Mouse (Mus musculus): ENCODE results near the gene Usp10. TPM values are rescaled to one million over a fixed set of nuclear protein-coding genes. Genes with fewer than 3 reads are reported as not detected.
A peak's percentile ranks its signal among the peaks of the same experiment; 100 is the strongest.

The Usp10 gene
- polyA plus RNA-seq, 1 experiment from 2014 or later, result 126 TPM

GRCm38 (mm10) chr8:119944096-119944811, 34.1 kb downstream of the Usp10 start:
- WGBS, result 63% methylated on average over 9 of the region's 9 CpGs
- no peak overlapping the region for H3K27ac ChIP-seq
- peak; percentile 23 for ATAC-seq (ENCODE audit: low FRiP score)

DNA sequence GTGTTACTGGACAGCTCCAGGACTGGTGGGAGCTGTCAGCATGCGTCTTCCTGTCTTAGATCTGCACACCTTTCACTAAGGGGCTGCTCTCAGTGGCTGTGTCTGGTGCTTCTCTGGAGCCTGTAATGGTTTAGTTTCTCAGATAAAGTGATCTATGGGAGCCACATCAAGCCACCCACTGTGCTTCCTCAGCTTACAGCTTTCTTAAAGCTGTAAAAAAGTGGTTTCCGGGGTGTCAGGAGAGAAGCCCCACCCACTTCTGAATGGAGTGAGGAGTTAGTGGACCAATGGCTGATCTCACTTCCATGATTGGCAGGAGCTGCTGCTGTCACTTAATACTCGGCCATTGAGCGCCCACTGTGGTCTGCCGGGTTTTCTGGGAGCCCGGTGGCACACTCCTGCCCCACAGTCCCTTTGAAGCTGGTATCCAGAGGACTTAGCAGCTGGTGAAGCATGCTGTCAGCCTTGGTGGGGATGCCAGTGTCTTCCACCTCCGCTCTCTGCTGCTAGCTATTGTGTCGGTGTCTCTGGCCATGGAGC, 36.2 kb downstream of the Usp10 start:
- Histone ChIP-seq H3K4me3 (no peak overlapping the region), H3K36me3 (peaks cover 83% of the 10 kb centered on the region), H3K27me3 (no peaks in the 10 kb centered on the region), H3K9me3 (no peaks in the 10 kb centered on the region), H3K27ac (no peak overlapping the region), H3K4me1 (replicated peaks) (peaks cover 20% of the 10 kb centered on the region), H3K9ac (no peak overlapping the region), H3K4me2 (no peak overlapping the region)
- 81% methylated on average over 8 of the region's 8 CpGs for WGBS
- no peak for ATAC-seq (ENCODE audit: low FRiP score)

More at GRCm38 (mm10) chr8:119944096-119944811, 34.1 kb downstream of the Usp10 start:
- H3K4me2 ChIP-seq, result no peak overlapping the region
- H3K36me3 ChIP-seq, result peaks cover 70% of the 10 kb centered on the region
- peaks cover 25% of the 10 kb centered on the region for H3K4me1 ChIP-seq (replicated peaks)
- H3K9ac ChIP-seq, result no peak overlapping the region
- H3K9me3 ChIP-seq, result no peaks in the 10 kb centered on the region
- H3K4me3 ChIP-seq, result no peak overlapping the region
- H3K27me3 ChIP-seq, result no peaks in the 10 kb centered on the region

DNA sequence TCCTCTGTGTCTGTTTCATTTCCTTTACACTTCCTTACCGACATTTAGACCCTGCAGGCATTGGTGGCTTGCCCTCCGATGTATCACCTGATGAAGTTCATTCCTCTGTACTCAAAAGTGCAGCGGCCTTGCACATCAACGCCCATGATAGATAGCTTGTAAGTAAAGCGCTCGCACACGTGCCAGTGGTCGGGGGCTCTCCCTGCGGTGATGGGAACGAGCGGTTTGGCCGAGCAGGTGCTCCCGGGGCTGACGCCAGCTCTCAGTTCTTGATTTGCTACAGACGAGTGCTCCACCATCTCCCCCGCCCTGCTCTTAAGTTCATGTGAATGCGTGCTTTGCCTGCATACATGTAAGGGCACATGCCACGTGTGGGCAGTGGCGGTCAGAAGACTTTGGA, 37.5 kb downstream of the Usp10 start:
- Histone ChIP-seq H3K27ac (no peak overlapping the region), H3K4me2 (no peak overlapping the region), H3K9ac (no peak overlapping the region), H3K4me1 (replicated peaks) (peaks cover 20% of the 10 kb centered on the region), H3K27me3 (no peaks in the 10 kb centered on the region), H3K4me3 (no peak overlapping the region), H3K36me3 (peaks cover 83% of the 10 kb centered on the region), H3K9me3 (no peaks in the 10 kb centered on the region)
- whole genome bisulfite sequencing, result 85% methylated on average over 19 of the region's 19 CpGs
- no peak for ATAC-seq (ENCODE audit: low FRiP score)

GRCm38 (mm10) chr8:119948340-119948739, 38.2 kb downstream of the Usp10 start:
- Histone ChIP-seq H3K4me2 (no peak overlapping the region), H3K9me3 (no peaks in the 10 kb centered on the region), H3K9ac (no peak overlapping the region), H3K4me1 (replicated peaks) (peaks cover 20% of the 10 kb centered on the region), H3K4me3 (no peak overlapping the region), H3K27me3 (no peaks in the 10 kb centered on the region), H3K36me3 (peaks cover 84% of the 10 kb centered on the region), H3K27ac (no peak overlapping the region)
- WGBS, result 81% methylated on average over 15 of the region's 15 CpGs
- ATAC-seq (ENCODE audit: low FRiP score), result no peak

DNA sequence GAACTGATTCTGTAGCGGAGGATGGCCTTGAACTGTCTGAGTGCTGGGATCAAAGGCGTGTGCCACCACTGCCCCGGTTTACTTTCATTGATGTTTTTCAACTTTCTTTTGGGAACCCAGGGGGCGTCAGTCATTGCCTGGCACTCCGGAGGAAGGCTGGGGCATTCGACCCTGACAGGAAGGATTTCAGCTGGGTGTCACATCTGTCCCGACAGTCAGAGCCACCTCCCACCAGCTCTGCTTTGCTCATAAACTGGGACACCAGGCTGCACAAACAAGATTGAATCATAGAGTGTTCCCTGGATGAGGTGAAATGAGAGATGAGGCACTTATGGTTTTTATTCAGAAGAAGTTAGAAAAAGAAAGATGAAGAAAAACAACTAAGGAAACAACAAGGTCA, 42.1 kb downstream of the Usp10 start:
- Histone ChIP-seq H3K9me3 (no peaks in the 10 kb centered on the region), H3K4me2 (no peak overlapping the region), H3K27ac (no peak overlapping the region), H3K36me3 (peaks cover 96% of the 10 kb centered on the region), H3K9ac (no peak overlapping the region), H3K4me1 (replicated peaks) (peaks cover 14% of the 10 kb centered on the region), H3K4me3 (no peak overlapping the region), H3K27me3 (no peaks in the 10 kb centered on the region)
- no peak for ATAC-seq (ENCODE audit: low FRiP score)
- 77% methylated on average over 7 of the region's 7 CpGs for WGBS

DNA sequence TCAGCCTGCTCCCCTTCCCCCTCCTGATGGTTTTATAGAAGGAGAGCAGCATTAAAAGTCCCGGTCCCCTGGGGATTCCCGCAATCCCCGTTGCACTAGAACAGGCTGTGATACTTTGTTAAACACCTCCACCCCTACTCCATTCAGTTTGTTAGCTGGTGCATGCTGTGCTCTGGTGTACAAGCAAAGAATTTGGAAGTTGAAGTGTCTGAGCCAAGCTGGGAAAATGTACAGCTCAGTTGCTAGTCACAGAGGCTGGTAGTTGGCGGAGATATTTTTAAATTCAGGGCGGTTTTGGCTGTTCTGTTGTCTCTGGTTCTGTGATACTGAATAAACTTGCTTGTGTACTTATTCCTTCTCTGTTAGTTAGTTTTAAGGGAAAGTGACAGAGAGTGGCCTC, 42.6 kb downstream of the Usp10 start:
- Histone ChIP-seq H3K4me3 (no peak overlapping the region), H3K27me3 (no peaks in the 10 kb centered on the region), H3K9ac (no peak overlapping the region), H3K9me3 (no peaks in the 10 kb centered on the region), H3K27ac (no peak overlapping the region), H3K36me3 (peaks cover 96% of the 10 kb centered on the region), H3K4me1 (replicated peaks) (peaks cover 12% of the 10 kb centered on the region), H3K4me2 (no peak overlapping the region)
- WGBS, result 70% methylated on average over 5 of the region's 5 CpGs
- ATAC-seq (ENCODE audit: low FRiP score), result no peak

DNA sequence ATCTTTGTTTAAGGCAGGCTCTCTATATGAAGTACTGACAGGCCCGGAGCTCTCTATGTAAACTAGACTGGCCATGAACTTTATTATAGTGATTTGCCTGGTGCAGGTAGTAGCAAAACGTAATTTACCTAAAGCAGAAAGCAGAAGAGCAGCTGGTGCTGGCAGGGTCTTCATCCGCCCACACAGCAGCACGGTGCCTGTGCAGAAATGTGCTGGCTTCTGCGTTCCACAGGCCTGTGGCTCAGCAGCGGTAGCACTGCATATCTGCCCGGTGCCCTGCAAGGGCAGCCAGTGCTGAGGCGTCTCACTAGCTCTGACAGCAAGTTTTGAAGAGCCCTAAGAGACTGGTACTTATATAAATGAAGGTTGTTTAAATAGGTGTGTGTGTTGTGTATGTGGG, 45.2 kb downstream of the Usp10 start:
- Histone ChIP-seq H3K27me3 (no peaks in the 10 kb centered on the region), H3K4me3 (no peak overlapping the region), H3K4me2 (no peak overlapping the region), H3K36me3 (peaks cover 86% of the 10 kb centered on the region), H3K9me3 (no peaks in the 10 kb centered on the region), H3K9ac (no peak overlapping the region), H3K27ac (no peak overlapping the region), H3K4me1 (replicated peaks) (peaks cover 2% of the 10 kb centered on the region; the same call in 1 of the 2 replicates)
- no peak for ATAC-seq (ENCODE audit: low FRiP score)
- 96% methylated on average over 8 of the region's 8 CpGs for WGBS

DNA sequence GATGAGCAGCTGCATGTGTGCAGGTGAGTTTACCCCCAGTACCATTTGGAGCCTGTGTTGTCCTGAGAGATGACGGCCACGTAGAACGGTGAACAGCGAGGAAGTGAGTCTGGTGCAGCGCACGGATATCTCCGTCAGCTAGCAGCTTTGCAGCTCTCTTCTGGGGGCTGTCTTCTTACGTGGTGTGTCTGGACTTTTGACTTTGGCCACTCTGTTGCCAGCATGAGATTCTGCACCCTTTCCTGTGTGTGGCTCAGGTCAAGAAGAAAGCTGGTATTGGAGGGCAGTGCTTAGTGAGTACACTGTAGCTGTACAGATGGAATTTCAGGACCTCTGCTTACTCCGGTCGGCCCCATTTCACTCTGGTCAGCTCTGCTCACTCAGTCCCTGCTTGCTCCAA, 47.9 kb downstream of the Usp10 start:
- Histone ChIP-seq H3K4me2 (no peak overlapping the region), H3K9me3 (no peaks in the 10 kb centered on the region), H3K4me1 (replicated peaks) (peaks cover 9% of the 10 kb centered on the region), H3K9ac (no peak overlapping the region), H3K36me3 (peaks cover 58% of the 10 kb centered on the region), H3K27me3 (no peaks in the 10 kb centered on the region), H3K27ac (no peak overlapping the region), H3K4me3 (no peak overlapping the region)
- no peak for ATAC-seq (ENCODE audit: low FRiP score)
- 96% methylated on average over 10 of the region's 10 CpGs for WGBS

DNA sequence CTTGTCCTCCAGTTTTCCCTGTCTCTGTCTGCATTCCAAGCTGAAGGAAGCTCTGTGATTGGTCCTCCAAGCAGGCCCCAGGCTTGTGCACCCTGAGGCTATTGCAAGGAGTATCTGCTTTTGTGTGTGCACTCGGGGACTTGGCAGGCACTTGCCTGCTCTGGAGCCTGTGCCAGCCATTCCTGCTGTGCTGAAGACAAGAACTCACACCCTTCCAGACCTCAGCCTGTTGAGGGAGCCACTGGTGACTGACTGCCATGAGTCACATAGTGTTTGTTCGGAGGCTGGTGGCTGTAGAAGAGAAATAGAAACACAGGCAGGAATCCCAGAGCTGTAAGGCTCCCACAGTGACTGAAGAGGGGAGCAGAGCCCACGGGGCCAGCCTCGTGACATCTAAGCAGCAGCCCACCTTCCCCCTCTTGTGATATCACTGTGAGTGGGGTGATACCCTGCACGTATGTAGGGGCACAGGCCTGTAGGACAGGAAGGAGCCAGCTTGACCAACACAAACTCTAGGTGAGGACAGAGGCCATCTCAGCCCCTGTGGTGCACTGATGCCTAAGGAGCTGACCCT, 50.5 kb downstream of the Usp10 start:
- Histone ChIP-seq H3K36me3 (peaks cover 33% of the 10 kb centered on the region), H3K27me3 (no peaks in the 10 kb centered on the region), H3K27ac (peak overlapping the region; percentile 45), H3K9me3 (no peaks in the 10 kb centered on the region), H3K9ac (no peak overlapping the region), H3K4me1 (replicated peaks) (peaks cover 9% of the 10 kb centered on the region), H3K4me3 (no peak overlapping the region), H3K4me2 (no peak overlapping the region)
- WGBS, result 55% methylated on average over 5 of the region's 5 CpGs
- ATAC-seq (ENCODE audit: low FRiP score), result peak; percentile 57

GRCm38 (mm10) chr8:119964859-119965258, 54.7 kb downstream of the Usp10 start:
- H3K27ac ChIP-seq, result no peak overlapping the region
- ATAC-seq (ENCODE audit: low FRiP score), result no peak
- no peaks in the 10 kb centered on the region for H3K36me3 ChIP-seq
- WGBS, result 85% methylated on average over 4 of the region's 4 CpGs
- H3K4me1 ChIP-seq (replicated peaks), result peaks cover 9% of the 10 kb centered on the region
- no peak overlapping the region for H3K4me2 ChIP-seq
- no peaks in the 10 kb centered on the region for H3K9me3 ChIP-seq
- H3K27me3 ChIP-seq, result no peaks in the 10 kb centered on the region
- no peak overlapping the region for H3K9ac ChIP-seq
- no peak overlapping the region for H3K4me3 ChIP-seq

DNA sequence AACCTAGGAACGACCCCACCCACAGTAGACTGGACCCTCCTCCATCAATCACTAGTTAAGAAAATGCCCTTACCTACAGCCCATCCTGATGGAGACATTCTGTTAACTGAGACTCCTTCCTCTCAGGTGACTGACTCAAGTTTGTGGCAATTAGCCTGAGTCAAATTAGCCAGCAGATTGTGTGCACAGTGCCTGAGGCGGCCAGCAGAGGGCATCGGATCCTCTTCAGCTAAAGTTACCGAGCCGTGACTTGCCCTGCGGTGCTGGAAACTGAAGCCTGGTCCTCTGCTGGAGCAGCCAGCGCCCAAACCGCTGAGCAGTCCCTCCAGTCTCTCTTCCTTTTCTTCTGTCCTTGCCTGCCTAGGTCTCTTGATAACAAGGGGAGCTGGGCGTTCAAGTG, 57.3 kb downstream of the Usp10 start:
- 87% methylated on average over 9 of the region's 9 CpGs for WGBS
- H3K4me1 ChIP-seq (replicated peaks), result no peaks in the 10 kb centered on the region
- H3K27me3 ChIP-seq, result no peaks in the 10 kb centered on the region
- H3K36me3 ChIP-seq, result no peaks in the 10 kb centered on the region
- no peaks in the 10 kb centered on the region for H3K9me3 ChIP-seq
- H3K27ac ChIP-seq, result no peak overlapping the region
- no peak overlapping the region for H3K9ac ChIP-seq
- no peak overlapping the region for H3K4me2 ChIP-seq
- H3K4me3 ChIP-seq, result no peak overlapping the region
- ATAC-seq (ENCODE audit: low FRiP score), result no peak

- Histone ChIP-seq H3K4me1 (replicated peaks) (no peaks in the 10 kb centered on the region), H3K27ac (no peak overlapping the region), H3K4me2 (no peak overlapping the region), H3K9me3 (no peaks in the 10 kb centered on the region), H3K9ac (no peak overlapping the region), H3K4me3 (no peak overlapping the region), H3K36me3 (no peaks in the 10 kb centered on the region), H3K27me3 (no peaks in the 10 kb centered on the region)
- 71% methylated on average over 9 of the region's 9 CpGs for WGBS
- ATAC-seq (ENCODE audit: low FRiP score), result no peak
Observed at GRCm38 (mm10) chr8:119970169-119970568, 60.0 kb downstream of the Usp10 start.

DNA sequence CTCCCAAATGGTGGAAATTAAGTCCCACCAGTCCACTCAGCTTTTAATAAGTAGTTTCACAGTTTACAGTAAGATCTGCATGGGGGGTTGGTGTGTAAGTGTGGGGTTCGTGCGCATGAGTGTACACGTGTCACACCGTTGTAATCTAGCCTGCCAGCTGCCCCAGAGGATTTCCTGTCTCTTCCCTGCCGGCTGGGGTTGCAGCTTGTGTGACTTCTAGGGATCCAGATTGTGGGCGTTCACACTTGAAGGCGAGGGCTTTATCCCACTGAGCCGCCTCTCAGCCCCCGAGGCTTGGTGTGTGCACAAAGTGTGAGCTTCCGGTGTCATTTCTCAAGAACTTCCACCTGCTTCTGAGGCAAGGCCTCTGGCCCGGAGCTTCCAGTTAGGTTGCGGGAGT, 62.4 kb downstream of the Usp10 start:
- ATAC-seq (ENCODE audit: low FRiP score), result no peak
- WGBS, result 76% methylated on average over 12 of the region's 12 CpGs
- H3K9me3 ChIP-seq, result no peaks in the 10 kb centered on the region
- H3K36me3 ChIP-seq, result no peaks in the 10 kb centered on the region
- no peak overlapping the region for H3K4me3 ChIP-seq
- no peak overlapping the region for H3K27ac ChIP-seq
- H3K4me1 ChIP-seq (replicated peaks), result no peaks in the 10 kb centered on the region
- no peak overlapping the region for H3K9ac ChIP-seq
- H3K27me3 ChIP-seq, result no peaks in the 10 kb centered on the region
- no peak overlapping the region for H3K4me2 ChIP-seq
